Mouse (Mus musculus) limb, embryonic 10.5 days (tissue): Measurements from ENCODE around the gene Hnrnpdl. TPM values are rescaled to one million over a fixed set of nuclear protein-coding genes. Genes with fewer than 3 reads are reported as not detected.

Experiments
- DNase-seq: peaks from one replicate; pipeline ENCODE4 v3.0.0-alpha.2; 2017; ENCODE audit warnings: low spot score
- H3K27ac ChIP-seq: fragments of 300-500 bp; sonication (generic); 2 replicates; pipeline ENCODE4 v1.5.1; 2016; ENCODE audit warnings: mild to moderate bottlenecking
- H3K27me3 ChIP-seq: fragments of 300-500 bp; sonication (generic); 2 replicates; pipeline ENCODE4 v1.6.1; 2016; ENCODE audit warnings: low read depth, mild to moderate bottlenecking; ENCODE audit not compliant: poor library complexity, severe bottlenecking
- H3K36me3 ChIP-seq: fragments of 300-500 bp; sonication (generic); 2 replicates; pipeline ENCODE4 v1.6.1; 2016; ENCODE audit warnings: mild to moderate bottlenecking, moderate library complexity
- H3K4me1 ChIP-seq: fragments of 300-500 bp; sonication (generic); 2 replicates; pipeline ENCODE4 v1.6.1; 2016
- H3K4me3 ChIP-seq: fragments of 300-500 bp; sonication (generic); 2 replicates; pipeline ENCODE4 v1.5.1; 2016; ENCODE audit warnings: mild to moderate bottlenecking, moderate library complexity
- H3K9me3 ChIP-seq: fragments of 300-500 bp; sonication (generic); replicated peaks from 2 replicates; pipeline ENCODE4 v1.6.1; 2016; ENCODE audit warnings: mild to moderate bottlenecking
- WGBS: fragments of 180-500 bp; shearing (Covaris S2); methylation state at CpG from one replicate; pipeline ENCODE4 v1.1.7; 2016; 5-methylcytosine and 5-hydroxymethylcytosine counted together
- polyA plus RNA-seq: library from polyadenylated mRNA; unstranded; fragments of >200 nt; fragmentation: Nextera tagmentation; extraction: Ambion mirVana; gene quantifications from 2 replicates; pipeline ENCODE4 v1.2.1, GENCODE M21; 2016

Gene Hnrnpdl
- 210 and 253 TPM in 2 replicates for polyA plus RNA-seq

DNA sequence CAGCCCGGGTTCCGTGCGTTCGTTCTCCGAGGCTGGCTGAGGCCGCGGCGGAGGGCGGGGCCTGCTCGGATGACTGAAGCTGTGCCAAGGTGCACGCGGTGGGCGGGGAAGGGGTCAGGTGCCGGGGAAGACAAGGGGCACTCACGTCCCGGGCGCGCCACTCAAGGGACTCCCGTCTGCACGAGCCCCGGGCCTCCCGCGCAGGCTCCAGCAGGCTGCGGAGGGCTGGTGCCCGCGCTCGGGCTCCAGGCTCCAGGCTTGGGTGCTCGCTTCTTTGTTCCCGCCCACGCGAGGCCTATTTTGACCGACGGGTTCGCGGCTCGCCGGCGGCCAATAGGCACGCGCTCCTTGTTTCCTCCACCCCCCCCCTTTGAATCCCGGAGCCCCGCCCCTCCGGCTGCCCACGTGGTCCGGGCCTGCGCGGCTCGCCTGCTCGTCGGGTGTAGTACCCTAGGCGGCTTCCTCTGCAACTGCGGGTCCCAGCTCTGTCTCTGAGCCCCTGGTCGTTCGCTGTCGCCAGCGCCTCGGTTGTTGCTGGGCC, at the start of gene Hnrnpdl, which contains the start of gene Enoph1:
TSS of gene Hnrnpdl (minus strand) at position 63 of the 541 bp plus-strand sequence.
TSS of gene Enoph1 (plus strand) at position 384 of the 541 bp plus-strand sequence.
- under 1% methylated on average over 57 of the region's 57 CpGs for WGBS
- Histone ChIP-seq H3K4me1 (peaks cover 28% of the 10 kb centered on the region), H3K4me3 (peak within 1 kb of the TSS; percentile 98), H3K36me3 (peaks cover 50% of the 10 kb centered on the region), H3K27me3 (no peaks in the 10 kb centered on the region), H3K9me3 (no peaks in the 10 kb centered on the region), H3K27ac (peak within 1 kb of the TSS; percentile 100)
- DNase-seq: peak; percentile 98

DNA sequence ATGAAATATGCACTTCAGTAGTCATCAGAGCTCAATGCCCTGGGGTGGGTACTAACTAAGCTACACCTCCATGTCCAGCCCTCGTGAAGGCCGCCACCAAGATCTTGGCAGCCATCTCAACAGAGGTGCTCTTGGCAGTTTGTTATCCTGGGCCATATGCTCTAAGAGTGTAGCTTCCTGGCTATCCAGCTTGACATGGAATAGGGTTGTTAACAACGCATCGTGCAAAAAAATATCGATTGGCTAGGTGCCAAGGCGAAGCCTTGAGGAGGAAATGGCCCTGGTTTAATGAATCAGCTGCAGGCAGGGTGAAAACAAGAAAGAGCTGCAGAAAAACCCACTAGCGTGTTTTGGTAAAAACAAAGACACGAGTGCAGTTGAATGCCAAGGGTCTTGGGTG, 45.6 kb upstream of the Hnrnpdl start:
- Histone ChIP-seq H3K9me3 (no peaks in the 10 kb centered on the region), H3K27me3 (no peaks in the 10 kb centered on the region), H3K36me3 (no peaks in the 10 kb centered on the region), H3K4me1 (peaks cover 4% of the 10 kb centered on the region; the same call in 1 of the 2 replicates), H3K4me3 (no peak overlapping the region), H3K27ac (no peak overlapping the region)
- no peak for DNase-seq
- 91% methylated on average over 8 of the region's 8 CpGs for WGBS

DNA sequence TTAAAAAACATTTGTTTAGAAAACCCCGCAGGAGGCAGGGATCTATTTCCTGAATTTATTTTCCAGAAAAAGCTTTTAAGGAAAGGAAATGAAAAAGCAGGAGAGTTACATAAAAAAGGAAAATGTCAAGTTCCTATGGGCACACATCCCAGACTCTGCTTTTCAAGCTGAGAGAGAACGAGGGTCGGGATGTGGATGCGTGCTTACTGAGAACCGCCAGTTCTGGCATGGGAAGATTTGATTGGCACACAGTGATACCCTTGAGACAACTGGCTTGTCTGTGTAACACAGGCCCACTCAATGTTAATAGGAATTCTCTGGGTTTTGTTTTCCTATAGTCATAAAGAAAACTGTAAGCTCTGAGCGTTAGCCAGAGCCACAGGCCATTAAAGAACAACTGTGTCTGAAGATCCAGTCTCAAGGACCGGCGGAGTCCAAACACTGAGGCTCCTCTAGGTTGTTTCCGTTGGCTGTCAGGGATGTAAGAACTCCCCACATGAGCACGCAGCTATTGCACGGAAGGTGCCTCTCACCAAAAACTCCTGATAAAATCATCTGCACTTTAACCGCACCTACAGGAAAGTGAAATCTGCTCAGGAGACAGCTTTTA, 44.6 kb upstream of the Hnrnpdl start:
- Histone ChIP-seq H3K36me3 (no peaks in the 10 kb centered on the region), H3K4me1 (peaks cover 10% of the 10 kb centered on the region), H3K4me3 (no peak overlapping the region), H3K27ac (no peak overlapping the region), H3K27me3 (no peaks in the 10 kb centered on the region), H3K9me3 (no peaks in the 10 kb centered on the region)
- DNase-seq: no peak
- 88% methylated on average over 12 of the region's 12 CpGs for WGBS

DNA sequence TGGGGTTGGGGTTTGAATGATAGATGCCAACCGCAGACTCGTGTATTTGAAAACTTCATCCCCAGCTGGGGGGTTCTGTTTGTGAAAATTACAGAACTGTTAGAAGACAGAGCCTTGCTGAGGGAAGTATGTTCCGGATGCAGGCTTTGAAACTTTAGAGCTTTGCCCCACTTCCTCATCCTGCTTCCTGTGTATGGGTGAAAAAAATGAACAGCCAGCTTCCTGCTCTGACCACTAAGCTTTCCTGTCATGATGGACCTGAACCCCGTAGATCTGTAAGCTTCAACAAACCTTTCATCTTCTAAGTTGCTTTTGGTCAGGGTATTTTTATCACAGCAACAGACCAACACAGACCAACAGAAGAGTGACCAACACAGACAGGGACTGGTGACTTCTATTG, 42.5 kb upstream of the Hnrnpdl start:
- Histone ChIP-seq H3K4me1 (peaks cover 23% of the 10 kb centered on the region), H3K27ac (no peak overlapping the region), H3K36me3 (no peaks in the 10 kb centered on the region), H3K4me3 (no peak overlapping the region), H3K9me3 (no peaks in the 10 kb centered on the region), H3K27me3 (no peaks in the 10 kb centered on the region)
- WGBS: 91% methylated on average over 4 of the region's 4 CpGs
- DNase-seq: no peak

DNA sequence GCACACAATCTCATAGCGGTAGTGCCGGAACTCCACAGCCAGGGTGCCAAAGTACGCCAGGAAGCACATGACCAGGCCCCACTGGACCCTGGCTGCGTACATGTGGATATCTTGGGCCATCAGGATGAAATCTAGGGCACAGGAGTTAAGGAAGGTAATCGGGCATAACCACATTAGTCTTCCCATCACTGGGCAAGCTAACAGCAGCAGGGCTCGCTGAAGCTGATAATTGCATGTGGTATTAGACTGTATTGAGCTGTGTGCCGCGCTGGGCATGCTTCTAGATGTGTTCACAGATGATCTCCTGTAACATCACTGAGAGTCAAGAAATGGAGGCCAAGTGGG, 40.4 kb upstream of the Hnrnpdl start:
- WGBS: 82% methylated on average over 8 of the region's 8 CpGs
- Histone ChIP-seq H3K9me3 (no peaks in the 10 kb centered on the region), H3K4me3 (peak overlapping the region; percentile 57; the same call in 1 of the 2 replicates), H3K36me3 (peaks cover 6% of the 10 kb centered on the region; the same call in 1 of the 2 replicates), H3K27me3 (no peaks in the 10 kb centered on the region), H3K4me1 (peaks cover 20% of the 10 kb centered on the region), H3K27ac (peak overlapping the region; percentile 72; the same call in 1 of the 2 replicates)
- DNase-seq: no peak

DNA sequence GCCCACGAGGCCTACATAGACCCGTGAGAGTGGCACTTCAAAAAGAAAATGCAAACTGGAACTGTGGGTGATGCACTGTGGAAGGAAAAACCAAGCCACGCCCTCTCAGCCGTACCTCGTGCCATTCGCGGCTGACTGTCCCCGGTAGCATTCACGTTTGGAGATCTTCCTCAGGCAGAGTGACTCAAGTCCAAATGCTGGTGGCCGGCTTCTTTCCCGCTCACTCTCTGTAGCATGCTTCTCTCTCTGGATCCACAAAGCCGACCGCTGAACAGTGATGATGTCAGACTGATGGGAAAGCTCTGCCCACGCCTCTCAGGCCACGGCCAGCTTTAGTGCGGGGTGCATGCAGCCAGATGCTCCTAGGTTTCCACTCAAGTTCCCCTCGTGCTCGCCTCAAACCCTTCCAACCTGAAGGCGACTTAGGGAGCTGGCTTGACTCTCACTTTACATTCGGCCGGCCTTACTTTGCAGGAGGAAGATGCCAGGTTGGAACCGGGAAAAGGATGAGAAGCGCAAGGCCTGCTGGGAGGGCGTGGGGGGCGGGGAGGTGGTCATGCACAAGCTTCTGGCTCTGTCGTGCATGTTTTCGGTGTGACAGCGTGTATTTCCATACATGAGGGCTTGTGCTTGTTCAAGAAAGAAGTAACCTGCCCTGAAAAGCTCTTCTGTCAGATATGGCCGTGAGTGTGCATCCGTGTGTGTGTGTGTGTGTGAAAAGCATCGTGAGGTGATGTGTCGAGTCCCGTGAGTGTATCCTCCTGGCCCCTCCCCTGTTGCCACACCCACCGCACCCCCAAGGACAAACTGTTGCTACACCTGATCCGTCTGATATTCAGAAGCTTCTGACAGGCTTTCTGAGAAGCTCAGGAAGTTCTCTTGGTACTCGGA, 39.8 kb upstream of the Hnrnpdl start:
- peaks cover 8% of the 10 kb centered on the region; the same call in 1 of the 2 replicates for H3K36me3 ChIP-seq
- WGBS: 33% methylated on average over 36 of the region's 36 CpGs
- peak overlapping the region; percentile 72 for H3K27ac ChIP-seq
- H3K27me3 ChIP-seq: no peaks in the 10 kb centered on the region
- peaks cover 19% of the 10 kb centered on the region for H3K4me1 ChIP-seq
- H3K9me3 ChIP-seq: no peaks in the 10 kb centered on the region
- peak; percentile 54 for DNase-seq
- H3K4me3 ChIP-seq: peak overlapping the region; percentile 57

DNA sequence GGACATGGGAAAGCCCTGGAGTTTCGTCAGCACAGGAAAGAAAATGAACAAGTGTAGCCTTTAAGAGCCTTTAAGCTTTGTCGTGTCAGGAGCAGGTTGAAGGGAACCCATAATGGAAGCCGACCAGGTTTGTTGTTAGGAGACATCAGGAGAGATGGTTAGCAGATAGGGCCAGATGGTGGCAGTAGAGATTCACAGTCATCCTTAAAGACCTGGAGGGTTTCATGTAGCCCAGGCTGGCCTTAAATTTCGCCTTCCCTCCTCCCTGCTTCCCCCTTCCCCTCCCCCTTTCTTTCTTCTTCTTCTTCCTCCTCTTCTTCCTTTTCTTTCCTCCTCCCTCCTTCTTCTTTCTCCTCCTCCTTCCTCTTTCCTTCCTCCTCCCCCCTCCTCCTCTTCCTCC, 35.1 kb upstream of the Hnrnpdl start:
- H3K4me3 ChIP-seq: no peak overlapping the region
- peaks cover 18% of the 10 kb centered on the region for H3K4me1 ChIP-seq
- peaks cover 38% of the 10 kb centered on the region for H3K36me3 ChIP-seq
- H3K9me3 ChIP-seq: no peaks in the 10 kb centered on the region
- no peak overlapping the region for H3K27ac ChIP-seq
- no peaks in the 10 kb centered on the region for H3K27me3 ChIP-seq
- WGBS: 67% methylated on average over 4 of the region's 4 CpGs
- no peak for DNase-seq

DNA sequence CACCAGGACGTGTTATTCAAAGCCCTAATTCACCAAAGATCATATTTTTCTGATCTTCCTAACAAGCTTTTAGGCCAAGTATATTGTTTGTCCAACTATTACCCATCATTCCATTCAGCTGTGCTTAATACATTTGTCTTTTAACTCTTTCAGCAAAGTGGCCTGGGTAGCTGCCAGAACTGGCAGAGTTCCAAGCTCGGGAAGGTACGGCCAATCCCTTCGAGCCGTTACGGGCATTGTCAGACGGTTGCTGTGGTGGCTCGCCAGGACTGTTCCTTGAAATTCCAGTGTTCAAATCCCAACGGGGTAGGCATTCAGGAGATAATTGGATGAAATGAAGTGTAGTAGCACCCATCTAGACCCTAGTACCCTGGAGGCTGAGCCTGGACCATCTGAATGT, 33.1 kb upstream of the Hnrnpdl start:
- 96% methylated on average over 9 of the region's 9 CpGs for WGBS

DNA sequence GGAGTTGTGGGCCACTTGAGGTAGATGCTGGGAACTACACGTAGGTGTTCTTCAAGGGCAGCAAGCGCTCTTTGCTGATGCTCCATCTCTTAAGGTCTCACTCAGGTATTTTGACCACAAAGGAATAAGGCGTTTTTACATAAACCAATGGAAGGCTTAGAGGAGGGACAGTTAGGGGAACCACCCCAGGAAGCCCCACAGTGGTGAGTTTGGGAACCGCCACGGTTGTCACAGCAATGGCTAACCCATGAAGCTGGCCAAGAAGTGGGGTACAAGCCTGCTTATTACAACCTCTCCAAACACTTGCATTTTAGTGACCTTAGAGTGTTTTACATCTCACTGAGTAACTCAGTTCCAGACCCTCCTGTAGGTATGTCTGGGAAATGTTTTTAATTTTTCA, 32.1 kb upstream of the Hnrnpdl start:
- Histone ChIP-seq H3K27me3 (no peaks in the 10 kb centered on the region), H3K27ac (no peak overlapping the region), H3K36me3 (peaks cover 65% of the 10 kb centered on the region), H3K4me1 (no peaks in the 10 kb centered on the region), H3K4me3 (no peak overlapping the region), H3K9me3 (no peaks in the 10 kb centered on the region)
- DNase-seq: no peak
- WGBS: 95% methylated on average over 5 of the region's 5 CpGs

More for the DNA sequence above, 33.1 kb upstream of the Hnrnpdl start:
- H3K4me1 ChIP-seq: 0 out of 2 replicates have a peak, but pooled peaks cover 2% of the 10 kb centered on the region
- peaks cover 55% of the 10 kb centered on the region for H3K36me3 ChIP-seq
- no peaks in the 10 kb centered on the region for H3K27me3 ChIP-seq
- no peaks in the 10 kb centered on the region for H3K9me3 ChIP-seq
- H3K27ac ChIP-seq: no peak overlapping the region
- DNase-seq: no peak
- H3K4me3 ChIP-seq: no peak overlapping the region

DNA sequence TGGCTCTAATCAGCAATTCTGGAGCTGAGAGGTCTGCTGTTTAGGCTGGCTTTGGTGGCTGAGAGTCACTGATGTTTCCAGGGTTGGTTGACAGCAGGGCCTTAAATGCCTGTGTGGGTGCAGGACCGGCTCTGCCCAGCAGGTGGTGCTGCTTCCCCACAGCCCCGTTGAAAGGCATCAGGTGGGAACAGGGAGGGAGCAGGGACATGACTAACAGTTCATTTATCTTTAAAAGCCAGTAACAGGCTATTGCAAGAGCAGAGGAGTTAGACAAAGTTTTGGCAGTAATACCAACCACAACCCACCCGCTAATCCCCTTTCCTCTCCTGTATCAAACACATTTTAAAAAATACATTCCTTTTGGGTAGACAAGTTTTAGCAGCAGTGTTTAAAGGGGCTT, 30.8 kb upstream of the Hnrnpdl start:
- Histone ChIP-seq H3K4me3 (no peak overlapping the region), H3K4me1 (no peaks in the 10 kb centered on the region), H3K9me3 (no peaks in the 10 kb centered on the region), H3K27me3 (no peaks in the 10 kb centered on the region), H3K27ac (no peak overlapping the region), H3K36me3 (peaks cover 72% of the 10 kb centered on the region)
- WGBS: 28% methylated on average over 3 of the region's 3 CpGs
- DNase-seq: peak; percentile 88

DNA sequence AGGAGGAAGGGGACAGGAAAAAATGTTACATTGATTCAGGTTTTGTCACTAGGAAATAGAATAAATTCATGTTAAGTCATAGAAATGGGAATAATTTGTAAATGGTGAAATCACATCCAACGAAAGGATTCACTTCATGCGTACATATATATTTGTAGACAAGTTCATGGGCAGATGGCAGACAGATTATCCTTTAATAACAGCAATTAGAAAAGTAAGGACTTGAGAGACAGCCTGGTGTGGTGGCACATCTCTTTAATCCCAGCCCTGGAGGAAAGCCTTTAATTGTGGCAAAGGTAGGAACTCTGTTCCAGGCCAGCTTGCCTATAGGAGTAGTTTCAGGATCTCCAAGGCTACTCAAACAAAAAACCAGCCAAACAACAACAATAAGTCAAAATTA, 30.1 kb upstream of the Hnrnpdl start:
- DNase-seq: no peak
- no peaks in the 10 kb centered on the region for H3K27me3 ChIP-seq
- no peaks in the 10 kb centered on the region for H3K4me1 ChIP-seq
- no peaks in the 10 kb centered on the region for H3K9me3 ChIP-seq
- no peak overlapping the region for H3K4me3 ChIP-seq
- WGBS: 90% methylated on average over 2 of the region's 2 CpGs
- peaks cover 77% of the 10 kb centered on the region for H3K36me3 ChIP-seq
- no peak overlapping the region for H3K27ac ChIP-seq

DNA sequence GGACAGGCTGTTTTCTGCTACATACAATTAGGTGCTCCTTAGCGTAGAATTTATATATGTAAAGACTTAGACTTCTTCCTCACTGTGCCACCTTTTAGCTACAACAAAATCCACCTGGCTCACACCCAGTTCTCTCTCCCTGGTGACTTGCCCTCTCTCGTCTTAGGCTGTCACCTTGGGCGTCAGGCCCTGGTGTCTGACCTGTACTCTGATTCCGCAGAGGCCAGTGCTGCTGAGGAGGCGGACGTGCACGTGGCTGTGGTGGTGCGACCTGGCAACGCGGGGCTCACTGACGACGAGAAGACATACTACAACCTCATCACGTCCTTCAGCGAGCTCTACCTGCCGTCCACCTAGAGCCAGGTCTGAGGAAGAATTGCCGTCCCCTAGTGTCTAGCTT, 28.1 kb upstream of the Hnrnpdl start:
- Histone ChIP-seq H3K27me3 (no peaks in the 10 kb centered on the region), H3K9me3 (no peaks in the 10 kb centered on the region), H3K4me3 (no peak overlapping the region), H3K4me1 (no peaks in the 10 kb centered on the region), H3K36me3 (peaks cover 80% of the 10 kb centered on the region), H3K27ac (no peak overlapping the region)
- DNase-seq: no peak
- 94% methylated on average over 16 of the region's 16 CpGs for WGBS

DNA sequence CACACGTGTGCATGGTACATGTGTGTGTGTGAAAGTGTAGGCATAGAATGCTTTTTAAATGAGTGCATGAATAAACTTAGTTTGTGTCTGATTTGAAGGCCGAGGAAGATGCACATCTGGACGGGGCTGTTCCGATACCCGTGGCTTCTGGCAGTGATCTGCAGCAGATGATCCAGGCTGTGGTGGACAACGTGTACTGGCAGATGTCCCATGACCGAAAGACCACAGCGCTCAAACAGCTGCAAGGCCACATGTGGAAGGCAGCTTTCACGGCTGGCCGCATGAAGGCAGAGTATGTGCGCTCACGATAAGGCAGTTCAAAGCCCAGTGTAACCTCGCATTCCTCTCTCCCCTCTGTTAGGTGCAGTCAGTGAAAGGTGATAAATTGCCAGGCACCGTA, 21.4 kb upstream of the Hnrnpdl start:
- Histone ChIP-seq H3K4me3 (no peak overlapping the region), H3K9me3 (no peaks in the 10 kb centered on the region), H3K4me1 (peaks cover 3% of the 10 kb centered on the region; the same call in 1 of the 2 replicates), H3K36me3 (peaks cover 71% of the 10 kb centered on the region), H3K27ac (no peak overlapping the region), H3K27me3 (no peaks in the 10 kb centered on the region)
- no peak for DNase-seq
- 98% methylated on average over 14 of the region's 14 CpGs for WGBS
